Mouse (Mus musculus) CH12.LX (cell line): Measurements from ENCODE around the gene Tulp2.

Experiments
- CHD2 ChIP-seq: IDR thresholded peaks from 2 replicates; pipeline ENCODE4 v1.6.1; 2011; ENCODE audit warnings: low read length, improper control_type of control experiment
- CTCF ChIP-seq, 2 experiments: IDR thresholded peaks in 1 of 2; conservative IDR thresholded peaks in 1 of 2; 2 replicates each; pipeline ENCODE4 v1.5.1; 2011 to 2012; ENCODE audit warnings: low read depth in 2 of 2, low read length in 2 of 2, improper control_type of control experiment in 1 of 2, inconsistent platforms in 1 of 2, mild to moderate bottlenecking in 1 of 2, moderate library complexity in 1 of 2
- ELF1 ChIP-seq: IDR thresholded peaks from 2 replicates; pipeline ENCODE4 v1.6.1; 2014; ENCODE audit warnings: low read depth, mild to moderate bottlenecking, inconsistent platforms, low read length, improper control_type of control experiment
- IRF4 ChIP-seq: IDR thresholded peaks from 2 replicates; pipeline ENCODE4 v1.6.1; 2014; ENCODE audit warnings: low read depth, mild to moderate bottlenecking, inconsistent platforms, low read length, improper control_type of control experiment
- MAZ ChIP-seq: IDR thresholded peaks from 2 replicates; pipeline ENCODE4 v1.6.1; 2012; ENCODE audit warnings: low read depth, mild to moderate bottlenecking, inconsistent platforms, low read length, improper control_type of control experiment, moderate library complexity
- NRF1 ChIP-seq: IDR thresholded peaks from 2 replicates; pipeline ENCODE4 v1.6.1; 2014; ENCODE audit warnings: low read depth, mild to moderate bottlenecking, inconsistent platforms, low read length, improper control_type of control experiment, moderate library complexity
- POLR2A ChIP-seq: IDR thresholded peaks from 2 replicates; pipeline ENCODE4 v1.6.1; 2011; ENCODE audit warnings: low read depth, mild to moderate bottlenecking, improper control_type of control experiment, low read length
- SIN3A ChIP-seq: IDR thresholded peaks from 2 replicates; pipeline ENCODE4 v1.6.1; 2012; ENCODE audit warnings: low read length, improper control_type of control experiment, inconsistent platforms
- USF1 ChIP-seq: IDR thresholded peaks from 2 replicates; pipeline ENCODE4 v1.6.1; 2014; ENCODE audit warnings: low read depth, mild to moderate bottlenecking, inconsistent platforms, low read length, improper control_type of control experiment
- USF2 ChIP-seq: conservative IDR thresholded peaks from 2 replicates; pipeline ENCODE4 v1.6.1; 2011; ENCODE audit warnings: low read depth, low read length, improper control_type of control experiment
- ZNF384 ChIP-seq: IDR thresholded peaks from 2 replicates; pipeline ENCODE4 v1.6.1; 2012; ENCODE audit warnings: low read depth, low read length, improper control_type of control experiment, inconsistent platforms

- TF ChIP-seq CTCF (conservative IDR thresholded peaks at IDR 0.05 in 1 of 2, IDR thresholded peaks at IDR 0.05 in 1 of 2; ENCODE audit: low read depth in 2 of 2, low read length in 2 of 2) (no peak), POLR2A (no peak), ZNF384 (no peak), CHD2 (no peak), MAZ (no peak), IRF4 (no peak), SIN3A (no peak), USF1 (no peak), ELF1 (no peak), USF2 (no peak), NRF1 (no peak)
Observed at GRCm38 (mm10) chr7:45535676-45536075, 54.0 kb downstream of the Tulp2 start.
